Mouse (Mus musculus): ENCODE results near the gene Twist2. TPM values are rescaled to one million over a fixed set of nuclear protein-coding genes. Genes with fewer than 3 reads are reported as not detected.

Gene Twist2
- polyA plus RNA-seq, 1 experiment from 2014 or later = 0.31 TPM

- Histone ChIP-seq H3K36me3 (ENCODE audit: poor library complexity, severe bottlenecking) (no peaks in the 10 kb centered on the region), H3K9me3 (replicated peaks) (no peaks in the 10 kb centered on the region), H3K4me3 (no peak overlapping the region), H3K27me3 (no peaks in the 10 kb centered on the region), H3K4me2 (no peak overlapping the region), H3K27ac (no peak overlapping the region), H3K4me1 (no peaks in the 10 kb centered on the region), H3K9ac (no peak overlapping the region)
- ATAC-seq = no peak
- 89% methylated on average over 12 of the region's 12 CpGs for WGBS
Measured at GRCm38 (mm10) chr1:91880156-91880555, 78.9 kb downstream of the Twist2 start.

GRCm38 (mm10) chr1:91880899-91881298, 79.6 kb downstream of the Twist2 start:
- no peak overlapping the region for H3K9ac ChIP-seq
- no peak overlapping the region for H3K4me2 ChIP-seq
- WGBS = 88% methylated on average over 8 of the region's 8 CpGs
- no peaks in the 10 kb centered on the region for H3K27me3 ChIP-seq
- no peaks in the 10 kb centered on the region for H3K4me1 ChIP-seq
- H3K36me3 ChIP-seq (ENCODE audit: poor library complexity, severe bottlenecking) = no peaks in the 10 kb centered on the region
- H3K27ac ChIP-seq = no peak overlapping the region
- ATAC-seq = no peak
- no peaks in the 10 kb centered on the region for H3K9me3 ChIP-seq (replicated peaks)
- H3K4me3 ChIP-seq = no peak overlapping the region

DNA sequence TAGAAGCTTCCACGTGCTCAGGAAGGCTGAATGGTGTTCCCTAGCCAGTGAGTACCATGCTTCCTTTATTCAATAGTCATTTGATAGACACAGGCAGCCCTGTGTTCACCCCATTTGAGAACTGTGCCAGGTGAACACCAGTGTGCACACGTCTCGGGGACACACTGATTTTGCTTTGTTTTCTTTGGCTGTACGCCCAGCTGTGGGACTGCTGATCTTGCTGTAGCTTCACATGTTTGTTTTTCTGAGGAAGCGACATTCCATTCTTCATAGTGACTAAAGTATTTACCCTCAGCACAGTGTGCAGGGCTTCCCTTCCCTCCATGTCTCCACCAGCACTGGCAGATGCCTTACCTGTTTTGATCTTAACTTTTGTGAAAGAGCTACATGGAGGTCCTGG, 81.9 kb downstream of the Twist2 start:
- Histone ChIP-seq H3K4me1 (no peaks in the 10 kb centered on the region), H3K4me3 (no peak overlapping the region), H3K27me3 (no peaks in the 10 kb centered on the region), H3K36me3 (ENCODE audit: poor library complexity, severe bottlenecking) (no peaks in the 10 kb centered on the region), H3K27ac (no peak overlapping the region), H3K9me3 (replicated peaks) (no peaks in the 10 kb centered on the region), H3K9ac (no peak overlapping the region), H3K4me2 (no peak overlapping the region)
- WGBS = 74% methylated on average over 5 of the region's 5 CpGs
- ATAC-seq = no peak

GRCm38 (mm10) chr1:91893598-91893997, 92.3 kb downstream of the Twist2 start:
- no peaks in the 10 kb centered on the region for H3K36me3 ChIP-seq (ENCODE audit: poor library complexity, severe bottlenecking)
- H3K4me2 ChIP-seq = no peak overlapping the region
- no peak overlapping the region for H3K27ac ChIP-seq
- no peaks in the 10 kb centered on the region for H3K4me1 ChIP-seq
- no peak overlapping the region for H3K4me3 ChIP-seq
- no peak for ATAC-seq
- no peaks in the 10 kb centered on the region for H3K9me3 ChIP-seq (replicated peaks)
- no peak overlapping the region for H3K9ac ChIP-seq
- no peaks in the 10 kb centered on the region for H3K27me3 ChIP-seq
- WGBS = 93% methylated on average over 11 of the region's 11 CpGs

GRCm38 (mm10) chr1:91894286-91894685, 93.0 kb downstream of the Twist2 start:
- no peaks in the 10 kb centered on the region for H3K4me1 ChIP-seq

GRCm38 (mm10) chr1:91897078-91897477, 95.8 kb downstream of the Twist2 start:
- no peak overlapping the region for H3K27ac ChIP-seq
- H3K9ac ChIP-seq = no peak overlapping the region
- H3K9me3 ChIP-seq (replicated peaks) = no peaks in the 10 kb centered on the region
- H3K4me1 ChIP-seq = no peaks in the 10 kb centered on the region
- H3K27me3 ChIP-seq = no peaks in the 10 kb centered on the region
- H3K4me2 ChIP-seq = no peak overlapping the region
- no peak for ATAC-seq
- no peaks in the 10 kb centered on the region for H3K36me3 ChIP-seq (ENCODE audit: poor library complexity, severe bottlenecking)
- no peak overlapping the region for H3K4me3 ChIP-seq
- WGBS = 90% methylated on average over 2 of the region's 2 CpGs

More at GRCm38 (mm10) chr1:91894286-91894685, 93.0 kb downstream of the Twist2 start:
- no peak overlapping the region for H3K27ac ChIP-seq
- no peaks in the 10 kb centered on the region for H3K9me3 ChIP-seq (replicated peaks)
- WGBS = 91% methylated on average over 5 of the region's 5 CpGs
- no peak overlapping the region for H3K4me3 ChIP-seq
- H3K9ac ChIP-seq = no peak overlapping the region
- no peak overlapping the region for H3K4me2 ChIP-seq
- no peaks in the 10 kb centered on the region for H3K36me3 ChIP-seq (ENCODE audit: poor library complexity, severe bottlenecking)
- no peak for ATAC-seq
- no peaks in the 10 kb centered on the region for H3K27me3 ChIP-seq

All from forebrain, embryonic 13.5 days (tissue).